Mouse (Mus musculus): Measurements from ENCODE around the gene Sec23a. TPM values are rescaled to one million over a fixed set of nuclear protein-coding genes. Genes with fewer than 3 reads are reported as not detected.
A peak's percentile ranks its signal among the peaks of the same experiment; 100 is the strongest.

Gene Sec23a
- polyA plus RNA-seq, 1 experiment from 2014 or later: 47.3 TPM

DNA sequence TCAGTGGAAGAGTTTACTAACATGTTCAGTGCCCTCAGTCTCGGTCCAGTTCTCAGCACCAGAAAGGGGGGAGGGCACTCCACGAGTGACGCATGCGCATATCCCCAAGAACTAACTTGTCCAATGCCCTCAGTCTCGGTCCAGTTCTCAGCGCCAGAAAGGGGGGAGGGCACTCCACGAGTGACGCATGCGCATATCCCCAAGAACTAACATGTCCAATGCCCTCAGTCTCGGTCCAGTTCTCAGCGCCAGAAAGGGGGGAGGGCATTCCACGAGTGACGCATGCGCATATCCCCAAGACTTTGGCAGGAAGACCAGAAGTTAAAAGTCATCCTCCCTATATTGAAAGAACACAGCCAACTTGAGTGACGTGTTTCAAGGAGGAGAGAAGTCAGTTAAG, 86.8 kb downstream of the Sec23a start:
- in situ Hi-C loops (cut with MboI; ENCODE audit: low pct_unique_long_range_greater_than_20kb): loop anchor here (25.0 kb wide), 1 partner anchor 1638 kb away; no protein-coding TSS in a partner anchor
- peaks cover 12% of the 10 kb centered on the region for H3K27me3 ChIP-seq
- ChIA-PET CTCF (interaction anchor here (1.4 kb wide), 1 partner anchor 1099 kb away, joined by 3 read pairs; no protein-coding TSS in a partner anchor), POLR2A (interaction anchor here (1.1 kb wide), 1 partner anchor 484 kb away, joined by 3 read pairs; no protein-coding TSS in a partner anchor)
- TF ChIP-seq CTCF (IDR thresholded peaks at IDR 0.05): no peak
- ATAC-seq: no peak
- DNase-seq (ENCODE audit: low read depth, low spot score): no peak

DNA sequence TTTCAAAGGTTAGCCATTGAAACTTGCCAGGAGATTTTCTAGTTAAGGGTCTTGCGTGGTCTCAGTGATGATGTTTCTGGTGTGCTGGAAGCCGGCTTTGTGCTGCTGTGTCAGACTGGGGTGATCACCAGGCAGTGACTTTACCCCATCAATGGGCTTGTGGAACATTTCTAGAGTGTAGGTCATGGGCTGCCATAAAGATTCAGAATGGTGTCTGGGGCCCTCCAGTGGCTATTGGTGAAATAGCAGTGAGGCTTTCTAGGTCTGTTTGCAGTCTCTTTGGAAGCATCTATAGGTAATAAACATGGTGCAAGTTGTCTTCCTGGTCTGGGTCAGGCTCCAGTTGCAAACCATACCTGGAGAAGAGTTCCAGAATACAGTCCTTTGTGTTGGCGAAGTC, 87.8 kb downstream of the Sec23a start:
- CTCF ChIA-PET: interaction anchor here (0.9 to 1.5 kb wide), 4 partner anchors 23 to 1098 kb away, joined by 3 to 5 read pairs (median 3); no protein-coding TSS in a partner anchor
- POLR2A ChIA-PET: no interaction called here
- in situ Hi-C loops (cut with MboI; ENCODE audit: low pct_unique_long_range_greater_than_20kb): no loop called here
- peak; percentile 79 for TF ChIP-seq CTCF (IDR thresholded peaks at IDR 0.05)
- H3K27me3 ChIP-seq: peaks cover 9% of the 10 kb centered on the region
- DNase-seq (ENCODE audit: low read depth, low spot score) (no peak), ATAC-seq (peak; percentile 38)

DNA sequence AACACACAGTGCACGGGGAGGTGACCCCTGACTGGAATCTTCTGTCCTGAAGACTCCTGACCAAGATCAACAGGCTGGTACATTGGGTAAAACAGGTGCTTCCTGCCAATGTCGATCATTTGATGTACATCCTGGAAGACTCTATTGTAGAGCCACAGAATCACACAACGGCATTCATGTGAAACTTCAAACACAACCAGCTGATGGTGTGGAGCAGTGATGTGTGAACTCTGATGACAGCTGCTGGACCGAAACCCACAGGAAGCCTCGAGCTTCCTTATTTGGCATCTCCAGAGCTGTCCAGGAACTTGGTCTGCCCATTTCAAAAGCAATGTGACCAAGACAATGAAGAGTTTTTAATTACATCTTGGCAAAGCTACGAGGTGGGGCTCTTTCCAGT, 91.0 kb downstream of the Sec23a start:
- DNase-seq (ENCODE audit: low read depth, low spot score) (peak; percentile 41), ATAC-seq (peak; percentile 79)
- CTCF ChIA-PET: no interaction called here
- TF ChIP-seq CTCF (IDR thresholded peaks at IDR 0.05): no peak
- POLR2A ChIA-PET: no interaction called here
- in situ Hi-C loops (cut with MboI; ENCODE audit: low pct_unique_long_range_greater_than_20kb): no loop called here
- H3K27me3 ChIP-seq: no peaks in the 10 kb centered on the region

DNA sequence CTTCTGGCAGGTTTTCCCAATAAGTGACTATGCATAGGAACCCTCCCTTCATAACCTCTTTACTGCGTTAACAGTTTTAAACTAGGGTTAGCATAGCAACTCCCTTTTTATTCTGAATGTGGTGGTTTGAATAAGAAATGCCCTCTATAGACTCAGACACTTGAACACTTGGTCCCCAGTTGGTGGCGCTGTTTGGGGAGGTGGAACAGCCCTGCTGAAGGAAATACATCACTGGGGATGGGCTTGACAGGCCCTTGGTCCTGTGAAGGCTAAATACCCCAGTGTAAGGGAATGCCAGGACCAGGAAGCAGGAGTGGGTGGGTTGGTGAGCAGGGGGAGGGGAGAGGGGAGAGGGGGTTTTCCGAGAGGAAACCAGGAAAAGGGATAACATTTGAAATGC, 92.3 kb downstream of the Sec23a start:
- TF ChIP-seq CTCF (IDR thresholded peaks at IDR 0.05): no peak
- in situ Hi-C loops (cut with MboI; ENCODE audit: low pct_unique_long_range_greater_than_20kb): no loop called here

DNA sequence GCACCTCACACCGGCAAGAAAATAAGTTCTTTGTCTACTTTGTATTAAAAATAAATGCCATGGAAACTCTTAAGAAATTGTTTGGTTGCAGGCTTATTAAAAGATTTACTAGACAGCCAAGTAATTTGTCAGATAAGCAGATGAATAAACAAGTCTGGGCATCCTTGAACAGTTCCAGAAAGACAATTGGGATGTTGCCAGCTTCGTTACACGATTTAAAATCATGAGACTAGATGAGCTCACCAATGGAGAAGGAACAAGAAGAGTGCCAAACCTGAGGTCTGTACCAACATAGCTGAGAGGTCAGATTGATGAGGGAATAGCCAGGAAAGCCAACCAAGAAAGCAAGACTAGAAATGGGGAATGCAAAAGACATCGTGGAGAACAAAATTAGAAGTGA, 102.0 kb downstream of the Sec23a start:
- in situ Hi-C loops (cut with MboI; ENCODE audit: low pct_unique_long_range_greater_than_20kb): no loop called here

More for the DNA sequence above, 92.3 kb downstream of the Sec23a start:
- no peaks in the 10 kb centered on the region for H3K27me3 ChIP-seq
- no peak for ATAC-seq
- no peak for DNase-seq (ENCODE audit: low read depth, low spot score)
- ChIA-PET POLR2A (no interaction called here), CTCF (no interaction called here)

More for the DNA sequence above, 102.0 kb downstream of the Sec23a start:
- ChIA-PET POLR2A (no interaction called here), CTCF (no interaction called here)
- peaks cover 7% of the 10 kb centered on the region for H3K27me3 ChIP-seq
- no peak for TF ChIP-seq CTCF (IDR thresholded peaks at IDR 0.05)
- DNase-seq (ENCODE audit: low read depth, low spot score): no peak
- no peak for ATAC-seq

Other genes starting within 250 kb of the Sec23a start
- 13.9 TPM for gene Gemin2, start 1.4 kb upstream of the Sec23a start, polyA plus RNA-seq (2021)
- 86.3 TPM for gene Trappc6b, start 49.5 kb upstream of the Sec23a start, polyA plus RNA-seq (2021)
- gene Pnn, start 54.9 kb upstream of the Sec23a start, polyA plus RNA-seq (2021): 55.8 TPM
- 103 TPM for gene Mia2, start 83.8 kb upstream of the Sec23a start, polyA plus RNA-seq (2021)
- gene Fbxo33, start 207.7 kb upstream of the Sec23a start, polyA plus RNA-seq (2021): 24.2 TPM

All from Patski (cell line).